Mouse (Mus musculus): ENCODE measurements around the gene Zfp979.
"Not testable (repeated sequence)": the region's sequence is repeated elsewhere in the genome, so short reads cannot be mapped to it uniquely, and the experiment has no call there.

Gene Zfp979

DNA sequence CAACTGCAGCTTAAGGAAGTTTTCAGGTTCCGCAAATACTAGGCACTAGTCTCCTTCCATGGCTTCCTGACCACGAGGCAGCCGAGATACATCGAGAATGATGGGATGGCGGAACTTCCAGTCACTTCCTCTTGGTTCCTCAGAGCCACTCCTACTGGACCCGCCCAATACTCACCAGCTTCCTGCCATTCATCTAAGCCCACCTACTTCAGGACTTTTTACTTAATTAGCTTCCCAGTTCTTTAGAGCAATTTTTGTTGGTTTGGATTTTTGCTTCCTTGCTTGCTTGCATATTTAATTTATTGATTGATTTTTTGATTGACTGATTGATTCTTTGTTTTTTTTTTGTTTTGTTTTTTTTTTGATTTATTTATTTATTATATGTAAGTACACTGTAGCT, at the start of gene Zfp979:
Gene Zfp979 (minus strand): TSS at position 101 of the 400 bp plus-strand sequence.
- DNase-seq, result not testable (repeated sequence)

GRCm38 (mm10) chr4:147655245-147655644, 12.9 kb upstream of the Zfp979 start:
- not testable (repeated sequence) for DNase-seq

DNA sequence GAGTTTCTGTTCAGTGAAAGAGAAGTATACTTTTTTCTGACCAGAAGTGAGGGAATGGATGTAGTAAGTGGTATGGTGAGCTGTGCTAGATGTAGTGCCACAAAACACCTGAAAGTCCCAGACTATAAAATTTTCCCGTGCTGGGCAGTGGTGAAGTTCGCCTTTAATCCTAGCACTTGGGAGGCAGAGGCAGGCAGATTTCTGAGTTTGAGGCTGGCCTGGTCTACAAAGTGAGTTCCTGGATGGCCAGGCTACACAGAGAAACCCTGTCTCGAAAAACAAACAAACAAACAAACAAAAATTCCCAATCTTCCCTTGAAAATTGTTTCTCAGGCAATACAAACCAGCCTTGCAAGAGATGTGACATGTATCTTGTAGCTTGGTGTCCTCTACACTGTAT, 5.1 kb upstream of the Zfp979 start:
- DNase-seq, result not testable (repeated sequence)

- DNase-seq, result not testable (repeated sequence)
These were observed 381 bp downstream of the Zfp979 start for GRCm38 (mm10) chr4:147641932-147642331.

DNA sequence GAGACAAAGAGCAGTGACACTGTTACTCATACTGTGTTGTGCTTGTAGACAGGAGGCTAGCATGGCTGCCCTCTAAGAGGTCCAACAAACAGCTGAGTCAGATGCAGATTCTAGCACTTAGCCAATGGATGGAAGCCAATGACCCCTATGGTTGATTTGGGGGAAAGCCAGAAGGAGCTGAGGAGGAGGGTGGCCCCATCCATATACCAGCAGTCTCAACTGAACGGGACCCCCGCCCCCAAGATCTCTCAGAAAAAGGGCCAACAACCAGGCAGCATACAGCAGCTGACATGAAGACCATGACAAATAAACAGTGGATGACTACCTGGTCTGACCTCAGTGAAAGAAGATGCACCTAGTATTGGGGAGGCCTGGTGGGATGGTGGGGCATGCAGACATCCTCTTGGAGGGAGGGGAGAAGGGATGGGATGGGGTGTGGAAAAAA, 8.5 kb downstream of the Zfp979 start:
- DNase-seq, result not testable (repeated sequence)

GRCm38 (mm10) chr4:147606511-147606910, 35.8 kb downstream of the Zfp979 start:
- not testable (repeated sequence) for DNase-seq

- DNase-seq, result no peak
These were observed 36.8 kb downstream of the Zfp979 start for GRCm38 (mm10) chr4:147605521-147605920.

- DNase-seq, result no peak
These were observed 38.5 kb downstream of the Zfp979 start for GRCm38 (mm10) chr4:147603806-147604205.

GRCm38 (mm10) chr4:147601881-147602280, 40.4 kb downstream of the Zfp979 start:
- no peak for DNase-seq

DNA sequence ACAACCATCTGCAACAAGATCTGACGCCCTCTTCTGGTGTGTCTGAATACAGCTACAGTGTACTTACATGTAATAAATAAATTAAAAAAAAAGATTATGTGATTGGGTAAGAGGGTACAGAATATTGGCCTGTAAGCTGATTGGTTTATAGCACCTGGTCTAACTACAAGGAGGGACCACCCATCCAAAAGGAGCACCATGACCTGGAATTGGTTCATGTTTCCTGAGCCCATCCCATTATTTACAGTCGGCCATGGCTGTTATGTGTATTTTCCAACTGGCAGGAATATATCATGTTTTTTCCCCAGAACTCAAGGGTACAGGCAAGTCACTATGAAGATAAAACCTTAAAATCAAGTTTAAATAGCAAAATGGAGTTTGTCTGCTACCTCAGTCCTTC, 43.5 kb downstream of the Zfp979 start:
- DNase-seq, result no peak

- DNase-seq, result no peak
These were observed 44.6 kb downstream of the Zfp979 start for GRCm38 (mm10) chr4:147597685-147598084.

DNA sequence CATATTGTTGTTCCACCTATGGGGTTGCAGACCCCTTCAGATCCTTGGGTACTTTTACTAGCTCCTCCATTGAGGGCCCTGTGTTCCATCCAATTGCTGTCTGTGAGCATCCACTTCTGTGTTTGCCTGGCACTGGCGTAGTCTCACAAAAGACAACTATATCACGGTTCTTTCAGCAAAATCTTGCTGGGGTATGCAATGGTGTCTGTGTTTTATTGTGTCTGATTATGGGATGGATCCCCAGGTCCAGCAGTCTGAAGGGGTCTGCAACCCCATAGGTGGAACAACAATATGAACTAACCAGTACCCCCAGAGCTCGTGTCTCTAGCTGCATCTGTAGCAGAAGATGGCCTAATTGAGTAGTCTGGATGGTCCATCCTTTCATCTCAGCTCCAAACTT, 47.7 kb downstream of the Zfp979 start:
- DNase-seq, result not testable (repeated sequence)

- DNase-seq, result no peak
These were observed 55.5 kb downstream of the Zfp979 start for GRCm38 (mm10) chr4:147586511-147587473.

- not testable (repeated sequence) for DNase-seq
These were observed 62.9 kb downstream of the Zfp979 start for GRCm38 (mm10) chr4:147579371-147579770.

GRCm38 (mm10) chr4:147571156-147571555, 71.2 kb downstream of the Zfp979 start:
- not testable (repeated sequence) for DNase-seq

DNA sequence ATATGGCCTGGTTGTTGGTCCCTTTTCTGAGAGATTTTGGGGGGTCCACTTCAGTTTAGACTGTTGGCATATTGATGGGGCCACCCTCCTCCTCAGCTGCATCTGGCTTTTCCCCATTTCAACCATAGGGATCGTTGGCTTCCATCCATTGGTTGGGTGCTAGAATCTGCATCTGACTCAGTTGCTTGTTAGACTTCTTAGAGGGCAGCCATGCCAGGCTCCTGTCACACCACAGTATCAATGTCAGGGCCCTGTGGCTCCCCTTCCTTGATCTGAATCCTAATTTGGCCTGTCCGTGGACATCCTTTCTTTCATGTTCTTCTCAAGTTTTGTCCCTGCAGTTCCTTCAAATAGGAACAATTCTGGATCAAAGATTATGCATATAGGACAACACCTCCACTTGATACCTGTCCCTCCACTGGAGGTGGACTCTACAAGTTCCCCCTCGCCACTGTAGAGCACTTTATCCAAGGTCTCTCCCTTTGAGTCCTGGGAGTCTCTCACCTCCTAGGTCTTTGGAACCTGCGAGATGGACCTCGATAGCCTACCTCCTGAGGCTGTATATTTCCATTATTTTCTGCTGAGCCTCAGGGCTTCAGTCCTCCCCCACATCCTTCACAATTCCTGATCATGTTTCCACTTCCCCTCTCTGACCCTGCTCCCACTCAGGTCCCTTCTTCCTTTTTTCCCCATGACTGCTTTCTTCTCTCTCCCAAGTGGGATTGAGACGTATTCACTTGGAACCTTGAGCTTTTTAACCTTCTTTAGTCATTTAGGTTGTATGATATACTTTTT, 76.7 kb downstream of the Zfp979 start:
- DNase-seq, result no peak
